Mouse (Mus musculus): ENCODE measurements at regions not wholly inside any gene's neighbourhood (a gene's known extent, or its start where the extent isn't known, plus 50 kb on each side); places are given as distances from the start of the nearest gene placed in this dataset.

GRCm38 (mm10) chr12:52436941-52437340 is 66.8 kb upstream of the Arhgap5 start:
- no peak overlapping the region for H3K9ac ChIP-seq
- WGBS: 88% methylated on average over 4 of the region's 4 CpGs
- H3K36me3 ChIP-seq (ENCODE audit: insufficient read depth): no peaks in the 10 kb centered on the region
- no peaks in the 10 kb centered on the region for H3K4me1 ChIP-seq (ENCODE audit: insufficient read depth)
- ATAC-seq: no peak
- TF ChIP-seq CTCF (IDR thresholded peaks at IDR 0.05; ENCODE audit: low read depth): no peak
- H3K27ac ChIP-seq (ENCODE audit: low read depth, low read length): no peak overlapping the region
- DNase-seq: no peak
- no peak overlapping the region for H3K4me2 ChIP-seq (ENCODE audit: low read depth)
- no peaks in the 10 kb centered on the region for H3K27me3 ChIP-seq (ENCODE audit: insufficient read depth, low read length)
- H3K9me3 ChIP-seq (ENCODE audit: low read length): no peaks in the 10 kb centered on the region
- no peak overlapping the region for H3K4me3 ChIP-seq (ENCODE audit: low read depth, low read length)

- 76% methylated on average over 1 of the region's 1 CpGs for WGBS
- no peak for ATAC-seq
- H3K4me3 ChIP-seq (ENCODE audit: low read depth, low read length): no peak overlapping the region
Observed at GRCm38 (mm10) chr12:52439241-52439640, 64.5 kb upstream of the Arhgap5 start.

GRCm38 (mm10) chr12:52440868-52441365 is 62.9 kb upstream of the Arhgap5 start:
- H3K4me3 ChIP-seq (ENCODE audit: low read depth, low read length): no peak overlapping the region
- no peaks in the 10 kb centered on the region for H3K4me1 ChIP-seq (ENCODE audit: insufficient read depth)
- no peak overlapping the region for H3K9ac ChIP-seq
- no peaks in the 10 kb centered on the region for H3K27me3 ChIP-seq (ENCODE audit: insufficient read depth, low read length)
- no peak for TF ChIP-seq CTCF (IDR thresholded peaks at IDR 0.05; ENCODE audit: low read depth)
- no peak overlapping the region for H3K4me2 ChIP-seq (ENCODE audit: low read depth)
- ATAC-seq (peak; percentile 32; the same call in 1 of the 2 replicates), DNase-seq (no peak)
- 33% methylated on average over 7 of the region's 7 CpGs for WGBS
- no peaks in the 10 kb centered on the region for H3K9me3 ChIP-seq (ENCODE audit: low read length)
- no peak overlapping the region for H3K27ac ChIP-seq (ENCODE audit: low read depth, low read length)
- no peaks in the 10 kb centered on the region for H3K36me3 ChIP-seq (ENCODE audit: insufficient read depth)

More at GRCm38 (mm10) chr12:52439241-52439640, 64.5 kb upstream of the Arhgap5 start:
- TF ChIP-seq CTCF (IDR thresholded peaks at IDR 0.05; ENCODE audit: low read depth): no peak
- H3K36me3 ChIP-seq (ENCODE audit: insufficient read depth): no peaks in the 10 kb centered on the region
- no peak for DNase-seq
- H3K9ac ChIP-seq: no peak overlapping the region
- H3K27me3 ChIP-seq (ENCODE audit: insufficient read depth, low read length): no peaks in the 10 kb centered on the region
- no peaks in the 10 kb centered on the region for H3K4me1 ChIP-seq (ENCODE audit: insufficient read depth)
- no peaks in the 10 kb centered on the region for H3K9me3 ChIP-seq (ENCODE audit: low read length)
- no peak overlapping the region for H3K4me2 ChIP-seq (ENCODE audit: low read depth)
- no peak overlapping the region for H3K27ac ChIP-seq (ENCODE audit: low read depth, low read length)

GRCm38 (mm10) chr12:52442337-52442736 is 61.4 kb upstream of the Arhgap5 start:
- no peaks in the 10 kb centered on the region for H3K9me3 ChIP-seq (ENCODE audit: low read length)
- no peaks in the 10 kb centered on the region for H3K36me3 ChIP-seq (ENCODE audit: insufficient read depth)
- H3K4me3 ChIP-seq (ENCODE audit: low read depth, low read length): no peak overlapping the region
- H3K4me2 ChIP-seq (ENCODE audit: low read depth): no peak overlapping the region
- DNase-seq (no peak), ATAC-seq (no peak)
- 96% methylated on average over 5 of the region's 5 CpGs for WGBS
- no peak overlapping the region for H3K27ac ChIP-seq (ENCODE audit: low read depth, low read length)
- no peak overlapping the region for H3K9ac ChIP-seq
- TF ChIP-seq CTCF (IDR thresholded peaks at IDR 0.05; ENCODE audit: low read depth): no peak
- H3K4me1 ChIP-seq (ENCODE audit: insufficient read depth): no peaks in the 10 kb centered on the region
- no peaks in the 10 kb centered on the region for H3K27me3 ChIP-seq (ENCODE audit: insufficient read depth, low read length)

GRCm38 (mm10) chr12:52445731-52446130 is 58.0 kb upstream of the Arhgap5 start:
- WGBS: 42% methylated on average over 2 of the region's 2 CpGs
- TF ChIP-seq CTCF (IDR thresholded peaks at IDR 0.05; ENCODE audit: low read depth): no peak
- Histone ChIP-seq H3K27me3 (ENCODE audit: insufficient read depth, low read length) (no peaks in the 10 kb centered on the region), H3K4me2 (ENCODE audit: low read depth) (no peak overlapping the region), H3K4me3 (ENCODE audit: low read depth, low read length) (no peak overlapping the region), H3K4me1 (ENCODE audit: insufficient read depth) (no peaks in the 10 kb centered on the region), H3K36me3 (ENCODE audit: insufficient read depth) (no peaks in the 10 kb centered on the region), H3K27ac (ENCODE audit: low read depth, low read length) (no peak overlapping the region), H3K9me3 (ENCODE audit: low read length) (no peaks in the 10 kb centered on the region), H3K9ac (no peak overlapping the region)
- ATAC-seq: no peak
- DNase-seq: no peak

GRCm38 (mm10) chr12:52446501-52446900 is 57.3 kb upstream of the Arhgap5 start:
- Histone ChIP-seq H3K27ac (ENCODE audit: low read depth, low read length) (no peak overlapping the region), H3K27me3 (ENCODE audit: insufficient read depth, low read length) (no peaks in the 10 kb centered on the region), H3K9ac (no peak overlapping the region), H3K4me1 (ENCODE audit: insufficient read depth) (no peaks in the 10 kb centered on the region), H3K4me3 (ENCODE audit: low read depth, low read length) (no peak overlapping the region), H3K36me3 (ENCODE audit: insufficient read depth) (no peaks in the 10 kb centered on the region), H3K9me3 (ENCODE audit: low read length) (no peaks in the 10 kb centered on the region), H3K4me2 (ENCODE audit: low read depth) (no peak overlapping the region)
- DNase-seq (no peak), ATAC-seq (no peak)
- no peak for TF ChIP-seq CTCF (IDR thresholded peaks at IDR 0.05; ENCODE audit: low read depth)
- 76% methylated on average over 7 of the region's 7 CpGs for WGBS

GRCm38 (mm10) chr12:52447482-52447881 is 56.3 kb upstream of the Arhgap5 start:
- Histone ChIP-seq H3K36me3 (ENCODE audit: insufficient read depth) (no peaks in the 10 kb centered on the region), H3K27ac (ENCODE audit: low read depth, low read length) (no peak overlapping the region), H3K9me3 (ENCODE audit: low read length) (no peaks in the 10 kb centered on the region), H3K27me3 (ENCODE audit: insufficient read depth, low read length) (no peaks in the 10 kb centered on the region), H3K4me3 (ENCODE audit: low read depth, low read length) (no peak overlapping the region), H3K4me1 (ENCODE audit: insufficient read depth) (no peaks in the 10 kb centered on the region), H3K4me2 (ENCODE audit: low read depth) (no peak overlapping the region), H3K9ac (no peak overlapping the region)
- DNase-seq (no peak), ATAC-seq (no peak)
- 67% methylated on average over 5 of the region's 5 CpGs for WGBS
- no peak for TF ChIP-seq CTCF (IDR thresholded peaks at IDR 0.05; ENCODE audit: low read depth)

Measured in forebrain, postnatal 0 days (tissue).